Mouse (Mus musculus): ENCODE measurements around the gene Cmtm8. TPM values are rescaled to one million over a fixed set of nuclear protein-coding genes. Genes with fewer than 3 reads are reported as not detected.

Gene Cmtm8
- polyA plus RNA-seq, 1 experiment from 2014 or later = 23.4 TPM

DNA sequence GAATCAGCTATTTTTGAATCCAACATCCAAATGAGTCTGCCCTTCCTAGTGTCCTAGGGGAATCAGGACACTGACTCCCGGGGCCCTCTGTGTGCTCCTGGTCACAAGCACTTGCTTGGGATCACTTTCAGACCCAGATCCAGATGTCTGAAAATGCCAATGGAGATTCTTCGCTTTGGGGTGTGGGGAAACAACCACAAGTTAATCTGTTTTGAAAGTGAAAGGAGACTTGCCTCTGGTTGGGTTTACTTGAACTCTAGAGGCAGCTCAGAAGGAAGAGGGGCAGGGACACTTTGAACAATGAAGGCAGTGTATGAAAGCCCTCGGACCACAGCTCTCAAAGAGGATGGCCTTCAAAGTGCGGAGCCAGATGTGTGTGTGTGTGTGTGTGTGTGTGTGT lies 49.5 kb downstream of the Cmtm8 start:
- no peak for DNase-seq (ENCODE audit: low spot score)
- no peaks in the 10 kb centered on the region for H3K36me3 ChIP-seq
- no peak overlapping the region for H3K4me3 ChIP-seq
- H3K4me1 ChIP-seq = peaks cover 38% of the 10 kb centered on the region
- no peaks in the 10 kb centered on the region for H3K27me3 ChIP-seq (ENCODE audit: insufficient read depth, poor library complexity, severe bottlenecking)
- WGBS = 67% methylated on average over 4 of the region's 4 CpGs
- H3K9me3 ChIP-seq = no peaks in the 10 kb centered on the region
- no peak overlapping the region for H3K27ac ChIP-seq

- H3K4me1 ChIP-seq = peaks cover 32% of the 10 kb centered on the region
- no peaks in the 10 kb centered on the region for H3K36me3 ChIP-seq
- H3K27me3 ChIP-seq (ENCODE audit: insufficient read depth, poor library complexity, severe bottlenecking) = no peaks in the 10 kb centered on the region
- no peak for DNase-seq (ENCODE audit: low spot score)
- no peaks in the 10 kb centered on the region for H3K9me3 ChIP-seq
- H3K27ac ChIP-seq = no peak overlapping the region
- no peak overlapping the region for H3K4me3 ChIP-seq
- WGBS = 85% methylated on average over 9 of the region's 9 CpGs
Observed at GRCm38 (mm10) chr9:114793764-114794295, 50.1 kb downstream of the Cmtm8 start.

DNA sequence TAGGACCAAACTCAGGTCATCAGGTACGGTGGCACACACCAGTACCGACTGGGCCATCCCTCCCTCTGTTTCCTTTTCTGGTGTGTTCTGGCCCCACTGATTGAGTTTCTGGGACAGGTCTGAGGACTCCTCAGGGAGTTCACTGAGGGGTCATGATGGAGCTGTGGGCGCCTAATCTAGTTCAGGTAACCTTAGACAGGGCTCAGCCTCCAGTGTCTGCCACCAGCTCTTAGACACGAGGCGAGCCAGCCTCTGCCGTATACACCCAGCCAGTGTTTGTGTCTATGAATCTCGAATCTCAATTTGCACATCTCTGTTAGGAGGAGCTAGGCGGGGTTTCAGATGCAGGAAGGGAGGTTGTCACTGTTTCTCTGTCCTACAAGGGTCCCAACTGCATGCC lies 54.0 kb downstream of the Cmtm8 start:
- no peaks in the 10 kb centered on the region for H3K36me3 ChIP-seq
- H3K4me1 ChIP-seq = peaks cover 14% of the 10 kb centered on the region
- H3K4me3 ChIP-seq = no peak overlapping the region
- H3K27me3 ChIP-seq (ENCODE audit: insufficient read depth, poor library complexity, severe bottlenecking) = no peaks in the 10 kb centered on the region
- no peak for DNase-seq (ENCODE audit: low spot score)
- peak overlapping the region; percentile 3; the same call in 1 of the 2 replicates for H3K27ac ChIP-seq
- 79% methylated on average over 8 of the region's 8 CpGs for WGBS
- no peaks in the 10 kb centered on the region for H3K9me3 ChIP-seq

- Histone ChIP-seq H3K4me3 (no peak overlapping the region), H3K27me3 (ENCODE audit: insufficient read depth, poor library complexity, severe bottlenecking) (no peaks in the 10 kb centered on the region), H3K9me3 (no peaks in the 10 kb centered on the region), H3K36me3 (no peaks in the 10 kb centered on the region), H3K27ac (no peak overlapping the region), H3K4me1 (peaks cover 14% of the 10 kb centered on the region)
- WGBS = 73% methylated on average over 7 of the region's 7 CpGs
- no peak for DNase-seq (ENCODE audit: low spot score)
Observed at GRCm38 (mm10) chr9:114789557-114789956, 54.4 kb downstream of the Cmtm8 start.

GRCm38 (mm10) chr9:114788697-114789096 lies 55.3 kb downstream of the Cmtm8 start:
- peaks cover 11% of the 10 kb centered on the region for H3K4me1 ChIP-seq
- H3K27ac ChIP-seq = no peak overlapping the region
- 74% methylated on average over 8 of the region's 8 CpGs for WGBS
- no peaks in the 10 kb centered on the region for H3K27me3 ChIP-seq (ENCODE audit: insufficient read depth, poor library complexity, severe bottlenecking)
- H3K36me3 ChIP-seq = no peaks in the 10 kb centered on the region
- no peak overlapping the region for H3K4me3 ChIP-seq
- DNase-seq (ENCODE audit: low spot score) = no peak
- H3K9me3 ChIP-seq = no peaks in the 10 kb centered on the region

DNA sequence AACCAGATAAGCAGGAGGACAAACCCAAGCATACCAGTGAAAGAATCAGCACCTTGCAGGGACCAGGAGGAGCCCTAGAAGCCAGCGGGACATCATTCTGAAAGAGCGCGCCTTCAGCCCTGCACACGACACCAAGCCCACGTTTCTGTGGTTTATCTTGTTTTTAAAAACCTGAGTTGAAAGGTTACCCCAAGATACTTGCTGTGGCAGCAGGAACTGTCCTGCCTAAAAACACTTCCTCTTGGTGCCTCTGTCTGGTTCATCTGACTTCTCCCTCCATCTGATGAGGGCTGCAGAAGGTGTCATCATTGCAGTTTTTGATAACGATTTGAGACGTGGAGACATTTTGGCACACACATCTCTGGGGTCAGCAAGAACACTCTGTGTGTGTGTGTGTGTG lies 56.2 kb downstream of the Cmtm8 start:
- peaks cover 11% of the 10 kb centered on the region for H3K4me1 ChIP-seq
- no peak for DNase-seq (ENCODE audit: low spot score)
- no peaks in the 10 kb centered on the region for H3K9me3 ChIP-seq
- no peaks in the 10 kb centered on the region for H3K27me3 ChIP-seq (ENCODE audit: insufficient read depth, poor library complexity, severe bottlenecking)
- H3K27ac ChIP-seq = no peak overlapping the region
- no peak overlapping the region for H3K4me3 ChIP-seq
- H3K36me3 ChIP-seq = no peaks in the 10 kb centered on the region
- 80% methylated on average over 7 of the region's 7 CpGs for WGBS

DNA sequence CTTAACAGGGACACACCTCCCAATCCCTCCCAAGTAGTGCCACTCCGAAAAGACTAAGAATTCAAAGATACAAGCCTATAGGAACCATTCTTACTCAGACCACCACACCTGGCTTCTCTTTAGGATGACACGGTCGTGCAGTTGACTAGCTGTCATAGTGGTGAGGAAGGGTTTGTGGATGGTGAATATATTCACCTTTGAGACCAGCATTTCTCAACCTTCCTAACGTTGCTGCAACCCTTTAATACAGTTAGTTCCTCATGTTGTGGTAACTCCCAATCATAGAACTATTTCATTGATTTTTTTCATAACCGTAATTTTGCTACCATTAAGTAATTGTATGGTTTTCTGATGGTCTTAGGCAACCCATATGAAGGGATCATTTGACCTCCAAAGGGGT lies 56.8 kb downstream of the Cmtm8 start:
- 95% methylated on average over 5 of the region's 5 CpGs for WGBS
- no peaks in the 10 kb centered on the region for H3K27me3 ChIP-seq (ENCODE audit: insufficient read depth, poor library complexity, severe bottlenecking)
- H3K36me3 ChIP-seq = no peaks in the 10 kb centered on the region
- H3K4me1 ChIP-seq = peaks cover 14% of the 10 kb centered on the region
- no peak for DNase-seq (ENCODE audit: low spot score)
- no peak overlapping the region for H3K4me3 ChIP-seq
- no peaks in the 10 kb centered on the region for H3K9me3 ChIP-seq
- H3K27ac ChIP-seq = no peak overlapping the region

DNA sequence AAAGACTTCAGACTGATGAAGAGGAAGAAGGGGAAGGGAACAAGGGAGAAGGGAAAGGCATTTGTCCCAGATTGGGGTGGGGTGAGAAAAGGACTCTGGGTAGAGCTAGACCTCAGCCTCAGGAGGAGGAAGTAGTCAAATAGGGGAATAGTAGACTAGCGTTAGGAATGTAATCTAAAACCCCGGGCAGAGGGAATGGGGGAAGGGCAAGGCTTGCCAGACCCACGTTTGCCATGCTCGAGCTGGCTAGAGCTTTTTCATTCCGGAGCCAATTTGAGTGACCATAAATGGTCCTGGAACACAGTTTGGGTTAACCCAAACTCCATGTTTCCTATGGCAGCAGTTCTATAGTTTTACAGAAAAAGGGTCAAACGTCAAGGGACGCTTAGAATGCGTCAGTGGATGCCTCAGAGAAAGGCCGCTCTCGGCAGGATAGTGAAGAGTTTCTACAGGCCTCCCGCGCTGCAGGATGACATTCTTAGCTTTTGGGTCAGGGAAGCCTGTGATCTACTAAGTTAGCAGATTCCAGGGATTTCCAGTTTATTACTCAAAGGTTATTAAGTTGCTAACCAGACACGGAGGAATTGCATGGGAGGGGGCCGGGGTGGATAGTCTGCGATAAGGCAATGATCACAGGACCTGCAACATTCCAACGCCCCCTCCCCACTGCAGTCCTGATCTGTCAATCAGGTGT lies 58.4 kb downstream of the Cmtm8 start:
- WGBS = 10% methylated on average over 16 of the region's 16 CpGs
- H3K27ac ChIP-seq = peak overlapping the region; percentile 76
- H3K9me3 ChIP-seq = no peaks in the 10 kb centered on the region
- no peaks in the 10 kb centered on the region for H3K36me3 ChIP-seq
- H3K4me3 ChIP-seq = peak overlapping the region; percentile 38
- H3K27me3 ChIP-seq (ENCODE audit: insufficient read depth, poor library complexity, severe bottlenecking) = no peaks in the 10 kb centered on the region
- no peak for DNase-seq (ENCODE audit: low spot score)
- H3K4me1 ChIP-seq = peaks cover 17% of the 10 kb centered on the region

DNA sequence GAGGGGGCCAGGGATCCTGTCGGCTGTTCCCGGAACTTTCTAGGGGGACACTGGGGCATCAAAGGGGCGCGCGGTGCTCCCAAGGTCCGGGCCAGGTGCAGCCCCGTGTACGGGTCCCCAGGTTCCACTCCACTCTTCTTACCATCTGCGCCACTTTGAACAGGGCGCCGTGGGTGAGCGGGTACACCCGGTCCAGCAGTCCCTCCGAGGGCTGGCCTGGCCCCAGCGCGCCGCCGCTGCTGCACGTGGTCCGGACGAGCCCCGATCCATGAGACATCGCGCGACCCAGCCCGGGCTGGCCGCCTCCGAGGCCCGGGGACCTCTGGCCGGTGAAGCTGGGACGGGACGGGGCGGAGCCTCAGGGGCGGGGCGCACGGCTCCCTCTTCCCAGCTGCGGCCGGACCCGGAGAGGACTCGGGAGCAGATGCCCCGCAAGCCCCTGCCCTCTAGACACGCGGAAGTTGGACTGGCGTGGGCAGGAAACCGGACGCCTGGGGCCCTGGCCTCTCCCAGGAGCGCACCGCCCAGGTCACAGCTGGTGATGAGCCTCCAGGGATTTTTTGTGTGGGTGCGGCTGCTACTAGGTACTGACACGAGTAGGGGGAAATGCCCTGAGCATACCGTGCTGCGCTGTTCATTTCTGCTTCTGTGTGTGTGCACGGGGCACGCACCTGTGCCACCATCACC lies 62.3 kb downstream of the Cmtm8 start, which contains the start of gene Cmtm7:
Gene Cmtm7, minus strand, starts transcription at position 331 of the 687 bp plus-strand sequence.
- H3K36me3 ChIP-seq = no peaks in the 10 kb centered on the region
- H3K27ac ChIP-seq = peak within 1 kb of the TSS; percentile 93
- H3K9me3 ChIP-seq = no peaks in the 10 kb centered on the region
- H3K27me3 ChIP-seq (ENCODE audit: insufficient read depth, poor library complexity, severe bottlenecking) = no peaks in the 10 kb centered on the region
- H3K4me1 ChIP-seq = peaks cover 32% of the 10 kb centered on the region
- peak; percentile 88 for DNase-seq (ENCODE audit: low spot score)
- WGBS = 1% methylated on average over 51 of the region's 54 CpGs
- peak within 1 kb of the TSS; percentile 78 for H3K4me3 ChIP-seq

DNA sequence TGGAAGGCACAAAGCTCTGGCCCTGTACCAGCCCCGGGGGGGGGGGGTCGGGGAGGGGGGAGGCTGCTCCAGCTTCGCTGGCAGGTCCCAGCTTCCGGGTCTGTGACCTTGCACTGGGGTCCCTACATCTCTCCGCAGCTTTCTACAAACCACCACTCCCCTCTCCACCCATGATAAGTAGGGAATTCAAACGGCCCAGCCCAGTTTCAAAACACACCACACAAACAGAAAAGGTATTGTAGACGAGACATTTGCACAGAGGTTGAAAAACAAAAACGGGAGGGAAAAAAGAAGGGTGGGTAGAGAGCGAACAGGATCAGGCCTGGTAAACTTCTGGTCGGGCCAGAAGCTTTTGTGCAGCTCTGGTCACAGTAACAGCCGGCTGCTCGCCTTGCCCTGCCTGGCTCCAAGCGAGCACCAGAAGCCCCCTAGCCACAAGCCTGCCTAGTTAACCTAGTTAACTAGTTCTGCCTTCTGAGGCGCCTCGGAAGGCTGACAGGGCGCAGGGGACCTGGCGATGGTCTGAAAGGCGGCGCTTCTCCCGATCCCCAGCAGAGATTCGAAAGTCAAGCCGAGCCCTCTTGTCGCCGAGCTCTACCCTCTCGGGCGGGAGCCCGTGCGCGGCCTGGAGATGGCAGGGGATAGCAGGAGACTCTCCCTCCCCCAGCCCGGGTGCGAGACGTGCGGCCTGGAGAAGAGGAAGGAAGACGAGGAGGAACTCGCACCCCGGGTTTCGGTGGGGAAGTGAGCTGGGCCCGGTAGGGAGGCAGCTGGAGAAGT lies 63.0 kb downstream of the Cmtm8 start:
- peak overlapping the region; percentile 78 for H3K4me3 ChIP-seq
- no peaks in the 10 kb centered on the region for H3K36me3 ChIP-seq
- WGBS = under 1% methylated on average over 38 of the region's 38 CpGs
- no peaks in the 10 kb centered on the region for H3K9me3 ChIP-seq
- H3K27ac ChIP-seq = peak overlapping the region; percentile 93
- peaks cover 39% of the 10 kb centered on the region for H3K4me1 ChIP-seq
- no peaks in the 10 kb centered on the region for H3K27me3 ChIP-seq (ENCODE audit: insufficient read depth, poor library complexity, severe bottlenecking)
- no peak for DNase-seq (ENCODE audit: low spot score)

- DNase-seq (ENCODE audit: low spot score) = no peak
- Histone ChIP-seq H3K4me1 (peaks cover 37% of the 10 kb centered on the region), H3K27me3 (ENCODE audit: insufficient read depth, poor library complexity, severe bottlenecking) (no peaks in the 10 kb centered on the region), H3K27ac (peak overlapping the region; percentile 93), H3K9me3 (no peaks in the 10 kb centered on the region), H3K36me3 (no peaks in the 10 kb centered on the region), H3K4me3 (peak overlapping the region; percentile 78)
- 22% methylated on average over 23 of the region's 23 CpGs for WGBS
Observed at GRCm38 (mm10) chr9:114779984-114780745, 63.8 kb downstream of the Cmtm8 start.

GRCm38 (mm10) chr9:114778877-114779276 lies 65.1 kb downstream of the Cmtm8 start:
- 89% methylated on average over 7 of the region's 7 CpGs for WGBS
- no peaks in the 10 kb centered on the region for H3K9me3 ChIP-seq
- H3K4me3 ChIP-seq = no peak overlapping the region
- no peak for DNase-seq (ENCODE audit: low spot score)
- peaks cover 43% of the 10 kb centered on the region for H3K4me1 ChIP-seq
- 0 out of 2 replicates have a peak, but pooled peaks cover under 1% of the 10 kb centered on the region for H3K36me3 ChIP-seq
- no peaks in the 10 kb centered on the region for H3K27me3 ChIP-seq (ENCODE audit: insufficient read depth, poor library complexity, severe bottlenecking)
- H3K27ac ChIP-seq = no peak overlapping the region

Data from heart, embryonic 10.5 days (tissue).